Mouse (Mus musculus) spleen, embryonic (tissue): ENCODE data around the gene Gm17689.

Source experiments
- CTCF ChIA-PET: fragments of 350-600 bp; sonication (Branson Sonifier 250); formaldehyde crosslinking; loops from one replicate; lab custom pipeline; 2022; lab: Charles Lee

Gene Gm17689

GRCm38 (mm10) chr9:36582535-36582934 is at the start of gene Gm17689:
Gm17689 (minus strand) TSS chr9:36582635.
- CTCF ChIA-PET: no interaction called here

- CTCF ChIA-PET: no interaction called here
These were observed 40.6 kb downstream of the Gm17689 start, which contains the start of gene Gm5615 for GRCm38 (mm10) chr9:36541863-36542262. Gm5615 (minus strand) TSS chr9:36541963.
